Mouse (Mus musculus) Patski (cell line): ENCODE results near the gene Prr5. TPM values are rescaled to one million over a fixed set of nuclear protein-coding genes. Genes with fewer than 3 reads are reported as not detected.

Experiments used
- ATAC-seq: fragments of 100-300 bp; one replicate; pipeline ENCODE4 v1.8.0; 2021
- CTCF ChIA-PET: fragments of 350-600 bp; sonication (Branson Sonifier 250); formaldehyde crosslinking; loops from one replicate; lab custom pipeline; 2022; ENCODE audit warnings: inconsistent platforms; lab: Charles Lee
- POLR2A ChIA-PET: fragments of 350-600 bp; sonication (Branson Sonifier 250); formaldehyde crosslinking; loops from one replicate; lab custom pipeline; 2022; ENCODE audit warnings: antibody characterized with exemption, inconsistent platforms; lab: Charles Lee
- DNase-seq: peaks from one replicate; pipeline ENCODE4 v3.0.0-alpha.2; 2011; ENCODE audit warnings: low read depth, low spot score
- H3K27me3 ChIP-seq: fragments of 371-371 bp; one replicate; pipeline ENCODE4 v1.5.1; 2021
- CTCF ChIP-seq: fragments of 100-300 bp; IDR thresholded peaks from one replicate; pipeline ENCODE4 v1.5.1; 2021
- in situ Hi-C: fragments of 300-500 bp; cut with MboI; formaldehyde crosslinking; loops from 3 replicates; pipeline ENCODE4 v1.11.1; 2018; ENCODE audit warnings: low pct_unique_long_range_greater_than_20kb, mixed read lengths
- polyA plus RNA-seq: library from polyadenylated mRNA; unstranded; gene quantifications from one replicate; pipeline ENCODE4 v1.2.3, GENCODE M21; 2021

Gene Prr5
- polyA plus RNA-seq, 1 experiment from 2014 or later, result 15.6 TPM

- CTCF ChIA-PET, result interaction anchor here (3.1 to 4.9 kb wide), 2 partner anchors 8 to 13 kb away, joined by 11 to 20 read pairs; no protein-coding TSS in a partner anchor
- no peaks in the 10 kb centered on the region for H3K27me3 ChIP-seq
- POLR2A ChIA-PET, result no interaction called here
- DNase-seq (no peak), ATAC-seq (no peak)
- TF ChIP-seq CTCF, result no peak
- in situ Hi-C loops, result no loop called here
Measured at GRCm38 (mm10) chr15:84745831-84746230, 76.4 kb downstream of the Prr5 start.

Other genes with a start within 250 kb of the Prr5 start
- 0.01 TPM for gene Shisal1, start 222.5 kb upstream of the Prr5 start, polyA plus RNA-seq
- 0.06 TPM for gene Rtl6, start 111.8 kb upstream of the Prr5 start, polyA plus RNA-seq
- gene Arhgap8, start 50.4 kb downstream of the Prr5 start, polyA plus RNA-seq, result 0.39 TPM
- 1.8 TPM for gene Phf21b, start 186.4 kb downstream of the Prr5 start, polyA plus RNA-seq